Mouse (Mus musculus): ENCODE data around the gene Bcl2l1. TPM values are rescaled to one million over a fixed set of nuclear protein-coding genes. Genes with fewer than 3 reads are reported as not detected.

Bcl2l1 gene
- polyA plus RNA-seq, 1 experiment: 51.2 TPM

DNA sequence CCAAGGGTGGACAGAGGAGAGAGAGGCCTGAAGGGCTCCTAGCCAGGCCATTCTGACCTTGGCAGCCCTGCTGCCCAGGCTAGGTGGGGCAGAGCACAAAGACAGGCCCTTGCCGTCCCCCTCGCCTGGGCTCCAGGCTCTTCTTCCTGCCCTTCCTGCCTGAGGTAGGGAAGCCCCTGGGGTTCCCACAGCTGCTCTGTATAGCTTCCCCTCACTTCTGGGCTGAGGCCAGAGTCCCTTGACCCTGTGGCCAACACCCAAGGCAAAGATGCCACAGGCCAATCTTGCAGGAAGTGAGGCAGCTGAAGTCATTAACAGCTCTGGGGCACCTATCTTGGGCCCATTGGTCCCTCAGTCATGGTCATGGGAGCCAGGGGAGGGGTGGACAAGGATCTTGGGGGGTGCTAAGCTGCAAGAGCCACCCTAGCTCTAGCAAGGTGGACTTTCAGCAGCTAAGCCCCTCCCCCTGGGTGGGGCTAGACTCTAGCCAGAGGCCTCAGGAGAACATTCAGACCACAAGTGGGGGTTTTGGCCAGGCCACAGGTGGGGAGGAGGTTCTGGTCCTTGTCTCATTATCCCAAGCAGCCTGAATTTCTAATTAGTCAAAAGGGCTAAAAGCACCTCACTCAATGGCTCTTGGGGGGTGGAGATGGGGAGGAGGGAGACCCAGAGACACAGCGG, 50.4 kb downstream of the Bcl2l1 start:
- TF ChIP-seq CTCF (IDR thresholded peaks at IDR 0.05; ENCODE audit: borderline replicate concordance, insufficient read depth, low read length) (no peak), POLR2A (IDR thresholded peaks at IDR 0.05; ENCODE audit: low read depth, low read length) (no peak)
- H3K4me1 ChIP-seq (ENCODE audit: control insufficient read depth, insufficient read depth, low read length): peaks cover 17% of the 10 kb centered on the region
- H3K27ac ChIP-seq (ENCODE audit: insufficient read depth, low read length): no peak overlapping the region
- no peak overlapping the region for H3K4me3 ChIP-seq (ENCODE audit: insufficient read depth, low read length)

- TF ChIP-seq POLR2A (IDR thresholded peaks at IDR 0.05; ENCODE audit: low read depth, low read length): no peak
- TF ChIP-seq CTCF (IDR thresholded peaks at IDR 0.05; ENCODE audit: borderline replicate concordance, insufficient read depth, low read length): no peak
- no peak overlapping the region for H3K27ac ChIP-seq (ENCODE audit: insufficient read depth, low read length)
- peaks cover 15% of the 10 kb centered on the region for H3K4me1 ChIP-seq (ENCODE audit: control insufficient read depth, insufficient read depth, low read length)
- H3K4me3 ChIP-seq (ENCODE audit: insufficient read depth, low read length): no peak overlapping the region
Measured at GRCm38 (mm10) chr2:152780466-152780865, 51.1 kb downstream of the Bcl2l1 start.

GRCm38 (mm10) chr2:152777081-152777480, 54.4 kb downstream of the Bcl2l1 start:
- Histone ChIP-seq H3K27ac (ENCODE audit: insufficient read depth, low read length) (no peak overlapping the region), H3K4me3 (ENCODE audit: insufficient read depth, low read length) (no peak overlapping the region), H3K4me1 (ENCODE audit: control insufficient read depth, insufficient read depth, low read length) (no peaks in the 10 kb centered on the region; the same call in 1 of the 2 replicates)
- TF ChIP-seq POLR2A (IDR thresholded peaks at IDR 0.05; ENCODE audit: low read depth, low read length) (no peak), CTCF (IDR thresholded peaks at IDR 0.05; ENCODE audit: borderline replicate concordance, insufficient read depth, low read length) (no peak)

GRCm38 (mm10) chr2:152776435-152776834, 55.1 kb downstream of the Bcl2l1 start:
- Histone ChIP-seq H3K4me1 (ENCODE audit: control insufficient read depth, insufficient read depth, low read length) (no peaks in the 10 kb centered on the region), H3K27ac (ENCODE audit: insufficient read depth, low read length) (0 out of 2 replicates have a peak overlapping the region, but pooled peaks have one; percentile 18)

DNA sequence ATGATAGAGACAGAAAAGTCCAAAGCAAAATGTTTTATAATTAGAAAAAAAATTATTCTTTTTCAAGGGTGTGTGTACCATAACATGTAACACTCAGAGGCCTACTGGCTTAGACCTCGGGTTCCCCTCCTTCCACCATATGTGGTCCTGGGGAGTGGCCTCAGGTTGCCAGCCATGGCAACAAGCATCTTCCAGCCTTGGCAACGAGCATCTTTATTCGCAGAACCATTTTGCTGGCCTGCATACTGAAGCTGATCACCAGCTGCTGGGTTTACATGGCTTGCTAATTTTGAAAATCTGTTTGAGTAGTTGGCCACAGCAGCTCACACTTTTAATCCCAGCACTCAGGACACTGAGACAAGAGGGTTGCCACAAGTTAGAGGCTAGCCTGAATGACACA, 55.5 kb downstream of the Bcl2l1 start:
- Histone ChIP-seq H3K4me3 (ENCODE audit: insufficient read depth, low read length) (no peak overlapping the region), H3K4me1 (ENCODE audit: control insufficient read depth, insufficient read depth, low read length) (no peaks in the 10 kb centered on the region), H3K27ac (ENCODE audit: insufficient read depth, low read length) (0 out of 2 replicates have a peak overlapping the region, but pooled peaks have one; percentile 18)
- TF ChIP-seq CTCF (IDR thresholded peaks at IDR 0.05; ENCODE audit: borderline replicate concordance, insufficient read depth, low read length): no peak
- no peak for TF ChIP-seq POLR2A (IDR thresholded peaks at IDR 0.05; ENCODE audit: low read depth, low read length)

More at GRCm38 (mm10) chr2:152776435-152776834, 55.1 kb downstream of the Bcl2l1 start:
- TF ChIP-seq POLR2A (IDR thresholded peaks at IDR 0.05; ENCODE audit: low read depth, low read length) (no peak), CTCF (IDR thresholded peaks at IDR 0.05; ENCODE audit: borderline replicate concordance, insufficient read depth, low read length) (no peak)
- no peak overlapping the region for H3K4me3 ChIP-seq (ENCODE audit: insufficient read depth, low read length)

DNA sequence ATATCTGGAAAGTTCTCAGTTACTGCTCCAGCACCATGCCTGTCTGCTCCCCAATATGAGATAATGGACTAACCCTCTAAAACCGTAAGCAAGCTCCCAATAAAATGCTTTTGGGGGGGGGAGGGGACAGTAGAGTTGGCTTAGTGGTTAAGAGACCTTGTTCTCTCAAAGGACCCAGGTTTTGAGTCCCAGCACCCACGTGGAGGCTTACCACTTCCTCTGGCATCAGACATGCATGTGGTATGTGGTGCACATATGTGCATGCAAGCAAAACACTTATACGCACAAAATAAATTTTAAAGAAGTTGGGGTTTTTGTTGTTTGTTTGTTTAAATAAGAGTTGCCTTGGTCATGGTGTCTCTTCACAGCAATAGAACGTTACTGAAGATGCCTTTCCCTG, 56.2 kb downstream of the Bcl2l1 start:
- peak overlapping the region; percentile 9; the same call in 1 of the 2 replicates for H3K27ac ChIP-seq (ENCODE audit: insufficient read depth, low read length)
- no peak overlapping the region for H3K4me3 ChIP-seq (ENCODE audit: insufficient read depth, low read length)
- no peaks in the 10 kb centered on the region for H3K4me1 ChIP-seq (ENCODE audit: control insufficient read depth, insufficient read depth, low read length)
- TF ChIP-seq CTCF (IDR thresholded peaks at IDR 0.05; ENCODE audit: borderline replicate concordance, insufficient read depth, low read length): no peak

DNA sequence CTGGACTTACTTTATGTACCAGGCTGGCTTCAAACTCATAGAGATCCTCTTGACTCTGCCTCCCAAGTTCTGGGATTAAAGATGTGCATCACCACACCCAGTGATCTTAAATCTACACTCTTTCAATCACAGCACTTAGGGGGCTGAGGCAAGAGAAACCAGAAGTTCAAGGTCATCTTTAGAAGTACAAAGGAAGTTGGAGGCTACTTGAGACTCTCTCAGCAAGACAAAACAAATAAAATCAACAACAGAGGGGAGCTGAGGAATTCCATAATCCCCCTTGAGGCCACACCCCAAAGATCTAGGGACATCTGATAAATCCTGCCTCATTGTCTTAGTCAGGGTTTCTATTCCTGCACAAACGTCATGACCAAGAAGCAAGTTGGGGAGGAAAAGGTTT, 59.3 kb downstream of the Bcl2l1 start:
- Histone ChIP-seq H3K27ac (ENCODE audit: insufficient read depth, low read length) (no peak overlapping the region), H3K4me3 (ENCODE audit: insufficient read depth, low read length) (no peak overlapping the region), H3K4me1 (ENCODE audit: control insufficient read depth, insufficient read depth, low read length) (no peaks in the 10 kb centered on the region)
- TF ChIP-seq POLR2A (IDR thresholded peaks at IDR 0.05; ENCODE audit: low read depth, low read length) (no peak), CTCF (IDR thresholded peaks at IDR 0.05; ENCODE audit: borderline replicate concordance, insufficient read depth, low read length) (no peak)

DNA sequence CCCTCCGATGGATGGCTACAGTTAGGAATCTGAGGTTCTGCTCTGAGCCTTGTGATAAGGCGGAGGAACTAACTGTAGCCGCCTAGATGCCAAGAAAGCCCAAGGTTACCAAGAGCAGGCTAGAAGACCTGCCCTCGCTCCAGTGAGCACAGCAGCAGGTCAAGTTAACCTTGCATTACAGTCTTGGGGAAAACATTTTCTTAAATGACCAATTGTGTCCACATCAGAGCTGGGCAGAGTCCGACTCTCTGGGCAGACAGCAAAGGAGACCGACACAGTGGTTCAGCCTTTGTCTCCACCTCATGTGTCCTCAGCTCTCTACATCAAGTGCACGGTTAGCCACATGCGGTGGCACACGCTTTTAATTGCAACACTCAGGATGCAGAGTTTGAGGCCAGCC, 60.0 kb downstream of the Bcl2l1 start:
- Histone ChIP-seq H3K4me3 (ENCODE audit: insufficient read depth, low read length) (no peak overlapping the region), H3K27ac (ENCODE audit: insufficient read depth, low read length) (no peak overlapping the region), H3K4me1 (ENCODE audit: control insufficient read depth, insufficient read depth, low read length) (no peaks in the 10 kb centered on the region)
- TF ChIP-seq POLR2A (IDR thresholded peaks at IDR 0.05; ENCODE audit: low read depth, low read length): no peak

GRCm38 (mm10) chr2:152769677-152770076, 61.9 kb downstream of the Bcl2l1 start:
- H3K4me1 ChIP-seq (ENCODE audit: control insufficient read depth, insufficient read depth, low read length): 0 out of 2 replicates have a peak, but pooled peaks cover 3% of the 10 kb centered on the region
- no peak for TF ChIP-seq CTCF (IDR thresholded peaks at IDR 0.05; ENCODE audit: borderline replicate concordance, insufficient read depth, low read length)
- no peak for TF ChIP-seq POLR2A (IDR thresholded peaks at IDR 0.05; ENCODE audit: low read depth, low read length)
- no peak overlapping the region for H3K27ac ChIP-seq (ENCODE audit: insufficient read depth, low read length)
- no peak overlapping the region for H3K4me3 ChIP-seq (ENCODE audit: insufficient read depth, low read length)

- no peak for TF ChIP-seq POLR2A (IDR thresholded peaks at IDR 0.05; ENCODE audit: low read depth, low read length)
- TF ChIP-seq CTCF (IDR thresholded peaks at IDR 0.05; ENCODE audit: borderline replicate concordance, insufficient read depth, low read length): no peak
- no peak overlapping the region for H3K4me3 ChIP-seq (ENCODE audit: insufficient read depth, low read length)
- H3K27ac ChIP-seq (ENCODE audit: insufficient read depth, low read length): no peak overlapping the region
- 0 out of 2 replicates have a peak, but pooled peaks cover 3% of the 10 kb centered on the region for H3K4me1 ChIP-seq (ENCODE audit: control insufficient read depth, insufficient read depth, low read length)
Measured at GRCm38 (mm10) chr2:152767618-152768271, 63.8 kb downstream of the Bcl2l1 start.

Data from embryonic fibroblast, embryonic 13.5 days (primary cell).